Mouse (Mus musculus) hindlimb bud, embryonic 11.5 days (tissue): ENCODE results near the gene Megf11.
A peak's percentile ranks its signal among the peaks of the same experiment; 100 is the strongest.

Source experiments
- DNase-seq: peaks from one replicate; pipeline ENCODE4 v3.0.0-alpha.2; 2012; ENCODE audit warnings: low read depth, low spot score; ENCODE audit errors: extremely low spot score

Megf11 gene

DNA sequence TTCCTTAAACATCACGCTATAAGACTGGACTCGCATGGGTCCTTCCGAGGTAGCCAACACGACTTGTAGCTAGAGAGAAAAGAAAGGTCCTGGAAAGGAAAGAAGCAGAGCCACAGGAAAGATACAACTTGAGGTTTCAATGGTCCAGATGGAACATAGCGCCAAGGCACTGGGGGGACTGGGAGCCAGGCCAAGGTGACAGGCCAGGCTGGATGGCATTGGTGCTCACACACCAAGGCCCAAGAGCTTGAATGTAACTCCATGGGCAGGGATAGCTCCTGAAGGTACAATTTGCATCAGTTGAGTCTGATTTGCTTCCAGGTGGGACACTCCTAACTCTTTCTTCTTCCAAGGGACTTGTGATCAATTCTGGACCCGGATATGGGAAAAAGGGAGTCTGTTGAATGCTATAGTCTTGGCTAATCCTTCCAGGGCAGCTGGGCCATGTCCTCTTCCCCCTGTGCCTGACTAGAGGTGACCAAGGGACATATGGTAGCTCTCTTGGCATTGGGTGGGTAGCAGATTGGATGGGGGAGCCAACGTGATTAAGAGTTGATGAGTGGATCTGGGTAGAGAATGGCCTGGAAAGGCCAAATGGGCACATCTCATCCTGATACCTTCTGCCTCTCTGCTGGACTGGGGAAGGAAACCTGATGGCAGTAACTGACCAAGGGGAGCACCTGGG lies 172.6 kb downstream of the Megf11 start:
- no peak for DNase-seq

- DNase-seq, result no peak
Measured at GRCm38 (mm10) chr9:64564315-64564767, 178.9 kb downstream of the Megf11 start.

- no peak for DNase-seq
Measured at GRCm38 (mm10) chr9:64565915-64566314, 180.5 kb downstream of the Megf11 start.

DNA sequence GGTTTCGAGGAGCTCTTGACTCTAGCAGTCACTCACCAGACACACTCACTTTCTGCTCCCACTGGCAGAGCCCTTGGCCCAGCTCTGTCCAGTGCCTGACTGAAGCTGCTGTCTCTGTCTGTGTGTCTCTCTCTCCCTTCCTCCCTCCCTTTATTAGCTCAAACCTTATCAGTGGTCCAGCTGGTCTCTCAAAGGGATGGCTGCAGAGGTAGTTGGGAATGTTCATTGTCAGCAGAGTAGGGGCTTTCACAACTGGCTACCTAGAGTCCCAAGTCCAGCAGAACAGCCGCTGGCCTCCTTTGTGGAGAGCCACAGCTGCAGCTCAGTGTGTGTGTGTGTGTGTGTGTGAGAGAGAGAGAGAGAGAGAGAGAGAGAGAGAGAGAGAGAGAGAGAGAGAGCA lies 180.9 kb downstream of the Megf11 start:
- no peak for DNase-seq

- DNase-seq, result no peak
Measured at GRCm38 (mm10) chr9:64567482-64567881, 182.1 kb downstream of the Megf11 start.

DNA sequence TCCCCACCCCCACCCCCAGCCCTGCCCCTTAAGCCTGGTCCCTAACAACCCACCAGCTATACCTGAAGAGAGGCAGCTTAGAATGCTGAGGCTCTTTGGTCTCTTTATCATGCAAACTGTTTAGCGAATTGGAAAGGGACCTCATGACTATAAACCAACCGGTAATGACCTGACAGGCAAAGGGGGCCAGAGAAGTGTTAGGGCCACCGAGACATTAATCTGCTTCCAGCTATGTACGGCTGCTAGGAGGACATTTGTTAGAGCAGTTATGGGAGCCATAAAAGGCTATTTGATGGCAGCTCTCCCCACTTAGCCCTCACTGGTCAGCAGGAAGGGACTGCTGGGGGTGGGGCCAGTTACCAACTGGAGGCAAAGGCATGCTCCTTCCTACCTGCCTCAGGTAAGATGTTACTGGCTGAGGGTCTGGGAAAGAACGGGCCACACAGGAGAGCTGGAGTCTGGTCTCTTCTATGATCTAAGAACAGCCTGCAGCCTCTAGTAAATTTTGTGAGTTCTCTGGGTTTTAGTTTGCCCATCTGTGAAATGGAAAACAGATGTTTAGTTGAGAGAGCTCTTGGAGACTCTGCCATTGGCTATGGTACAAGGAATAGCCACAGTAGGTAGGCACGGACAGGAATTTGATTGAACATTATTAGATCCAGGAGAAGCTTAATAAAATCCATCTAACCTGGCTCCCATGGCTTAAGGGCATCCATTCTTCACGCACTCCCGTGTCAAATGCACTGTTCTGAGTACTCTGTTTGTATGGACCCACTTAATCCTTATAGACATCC lies 183.2 kb downstream of the Megf11 start:
- DNase-seq, result peak; percentile 53

DNA sequence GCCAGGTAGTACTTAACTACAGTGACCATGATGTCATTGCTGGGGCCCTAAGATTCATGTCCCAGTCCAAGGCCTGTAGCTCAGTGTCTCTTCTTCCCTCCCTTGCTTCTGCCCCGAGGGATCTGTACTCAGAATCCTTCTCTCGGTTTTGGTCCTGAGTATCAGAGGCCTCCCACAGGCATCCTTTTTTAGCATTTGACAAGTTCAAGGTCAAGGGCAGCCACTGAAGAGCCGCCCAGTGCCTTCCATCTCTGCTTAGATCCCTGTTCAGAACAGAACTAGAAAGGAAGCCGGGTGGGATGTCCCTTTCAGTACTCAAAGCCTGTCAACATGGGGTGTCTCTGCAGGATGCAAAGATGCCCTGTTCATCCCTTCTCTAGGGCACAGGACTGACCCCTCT lies 185.0 kb downstream of the Megf11 start:
- no peak for DNase-seq

- DNase-seq, result no peak
Measured at GRCm38 (mm10) chr9:64571091-64571490, 185.7 kb downstream of the Megf11 start.

DNA sequence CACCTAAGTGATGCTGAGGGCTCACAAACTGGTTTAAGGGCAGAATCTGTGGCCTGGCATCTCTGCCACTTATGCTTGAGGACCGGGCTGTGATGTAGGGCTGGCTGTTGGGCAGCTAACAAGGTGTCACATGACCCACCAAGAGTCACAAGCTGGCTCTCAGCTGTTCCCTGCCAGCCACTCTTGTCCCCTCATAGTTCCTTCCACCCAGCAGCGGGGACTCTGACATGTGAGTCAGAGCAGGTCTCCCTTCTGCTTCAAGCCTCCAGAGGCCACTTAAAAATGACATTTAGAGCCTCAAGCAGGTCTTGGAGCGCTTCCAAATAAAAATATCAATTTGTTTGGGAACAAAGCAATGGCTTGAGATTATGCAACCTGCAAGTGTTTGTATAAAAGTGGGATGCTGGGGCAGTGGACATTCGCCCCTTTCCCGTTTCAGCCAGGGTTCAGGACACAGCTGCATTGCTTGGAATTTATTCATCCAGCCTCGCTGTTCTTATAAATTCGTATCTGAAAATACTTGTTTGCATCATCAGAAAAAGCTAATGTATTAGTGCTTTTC lies 187.3 kb downstream of the Megf11 start:
- no peak for DNase-seq

GRCm38 (mm10) chr9:64575658-64576057 lies 190.2 kb downstream of the Megf11 start:
- no peak for DNase-seq

DNA sequence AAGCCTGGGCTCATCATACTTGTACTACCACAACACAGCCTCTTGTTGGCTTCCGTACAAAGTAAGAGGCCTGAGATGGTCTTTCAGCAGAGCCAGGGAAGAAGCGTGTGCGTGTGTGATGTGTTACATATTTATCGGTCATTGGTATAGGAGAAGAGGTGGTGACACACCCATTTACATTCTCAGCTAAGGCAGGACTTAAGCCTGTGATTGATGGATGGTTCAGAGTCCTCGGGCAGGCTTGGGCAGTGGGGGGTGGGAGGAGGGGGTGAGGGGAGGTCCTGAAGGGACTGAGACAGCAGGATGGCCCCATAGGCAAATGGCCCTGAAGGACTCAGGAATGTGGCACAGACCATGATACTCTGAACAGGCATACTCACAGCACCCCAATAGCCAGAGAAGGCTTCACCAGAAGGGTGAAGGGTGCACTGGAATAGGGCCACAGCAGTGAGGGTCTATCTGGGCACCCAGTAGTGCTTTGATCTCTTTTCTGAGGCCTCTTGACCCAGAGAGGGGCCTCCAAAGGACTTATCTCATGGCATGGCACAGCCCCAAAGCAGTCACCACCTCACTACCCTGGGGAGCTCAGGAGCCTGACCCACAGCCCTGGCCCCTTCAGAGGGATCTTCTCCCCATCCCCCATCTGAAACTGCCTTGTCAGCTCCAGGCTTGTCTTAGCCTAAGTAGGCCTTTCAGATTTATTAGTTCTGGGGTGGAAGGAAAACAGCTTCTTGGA lies 190.9 kb downstream of the Megf11 start:
- DNase-seq, result no peak

GRCm38 (mm10) chr9:64577156-64577555 lies 191.7 kb downstream of the Megf11 start:
- no peak for DNase-seq

DNA sequence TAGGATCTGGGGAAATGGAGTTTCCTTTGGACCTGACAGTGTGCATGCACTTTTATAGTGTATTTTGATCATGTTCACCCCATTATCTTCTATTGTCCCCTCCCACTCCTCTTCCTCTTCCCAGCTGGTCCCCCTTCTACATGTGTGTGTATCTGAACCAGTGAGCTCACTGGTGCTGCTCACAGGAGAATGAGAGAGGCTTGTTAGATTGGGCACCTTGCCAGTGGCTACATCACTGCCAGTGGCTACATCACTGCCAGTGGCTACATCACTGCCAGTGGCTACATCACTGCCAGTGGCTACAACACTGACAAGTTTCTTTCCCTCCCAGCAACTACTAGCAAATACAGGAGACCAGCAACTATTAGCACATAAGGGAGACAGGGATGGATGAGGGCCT lies 192.6 kb downstream of the Megf11 start:
- DNase-seq, result no peak

GRCm38 (mm10) chr9:64579306-64579705 lies 193.9 kb downstream of the Megf11 start:
- DNase-seq, result no peak

- DNase-seq, result no peak
Measured at GRCm38 (mm10) chr9:64586292-64586691, 200.9 kb downstream of the Megf11 start.

GRCm38 (mm10) chr9:64587991-64588390 lies 202.6 kb downstream of the Megf11 start:
- no peak for DNase-seq

DNA sequence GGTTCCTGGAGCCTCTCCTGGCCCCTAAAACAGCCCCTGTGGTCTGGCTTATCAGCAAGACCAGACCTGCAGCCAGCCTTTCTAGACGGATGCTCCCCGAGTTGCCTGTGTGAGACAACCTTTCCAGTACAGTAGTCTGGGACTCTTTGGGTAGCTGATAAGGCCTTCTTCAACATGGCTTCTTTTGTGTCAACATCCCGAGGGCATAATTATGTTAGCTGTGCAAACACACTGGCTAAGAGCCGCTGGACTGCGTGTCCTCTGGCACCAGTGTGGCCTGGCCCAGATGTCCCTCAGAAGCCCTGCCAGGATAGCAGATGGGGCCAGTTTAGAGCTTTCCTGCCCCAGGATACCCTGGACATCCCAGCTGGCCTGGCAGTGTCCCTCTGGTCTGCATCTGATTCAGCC lies 205.2 kb downstream of the Megf11 start:
- DNase-seq, result no peak

DNA sequence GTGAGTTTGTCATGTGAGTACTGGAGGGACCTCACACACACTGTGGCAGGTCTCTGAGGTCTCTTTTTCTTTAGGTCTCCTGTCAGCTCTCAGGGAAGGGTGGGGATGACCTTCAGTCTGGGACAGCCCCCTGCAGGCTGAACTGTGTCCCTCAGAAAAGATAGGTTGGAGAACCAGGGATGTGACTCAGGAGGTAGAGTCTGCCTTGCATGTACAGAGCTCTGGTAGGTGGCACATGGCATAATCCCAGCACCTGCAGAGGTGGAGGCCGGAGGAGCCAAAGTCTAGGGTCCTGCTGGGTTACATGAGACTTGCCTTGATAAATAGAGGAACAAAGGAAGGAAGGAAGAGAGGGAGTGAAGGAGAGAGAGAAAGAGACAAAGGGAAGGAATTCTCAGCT lies 206.0 kb downstream of the Megf11 start:
- DNase-seq, result no peak

GRCm38 (mm10) chr9:64594442-64594841 lies 209.0 kb downstream of the Megf11 start:
- DNase-seq, result no peak

DNA sequence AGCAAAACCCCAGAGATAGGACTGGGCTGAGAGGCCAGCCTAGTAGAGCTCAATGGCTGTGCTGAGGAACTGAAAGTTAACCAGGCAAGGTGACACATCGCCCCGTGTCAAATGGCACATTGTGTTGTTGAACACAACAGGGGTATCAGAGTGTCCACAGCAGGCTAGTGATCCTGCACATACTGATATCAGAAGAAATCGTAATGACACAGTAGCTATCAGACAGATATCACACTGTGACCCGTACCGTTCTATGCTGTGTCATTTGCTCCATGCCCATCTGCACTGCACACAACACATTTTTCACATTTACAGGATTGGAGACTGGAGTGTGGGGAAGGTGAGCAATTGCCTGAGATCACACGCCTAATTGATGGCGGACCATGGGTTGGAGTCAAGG lies 213.0 kb downstream of the Megf11 start:
- no peak for DNase-seq

- no peak for DNase-seq
Measured at GRCm38 (mm10) chr9:64600731-64601130, 215.3 kb downstream of the Megf11 start.
